Mouse (Mus musculus) liver, embryonic 14.5 days (tissue): Measurements from ENCODE around the gene Chaf1a. TPM values are rescaled to one million over a fixed set of nuclear protein-coding genes. Genes with fewer than 3 reads are reported as not detected.

ENCODE experiments used
- ATAC-seq: fragments of 200-750 bp; cut with Nextera tagmentation; 2 replicates; pipeline ENCODE4 v1.8.0; 2017; ENCODE audit warnings: moderate number of reproducible peaks, mild to moderate bottlenecking, moderate library complexity; ENCODE audit not compliant: insufficient read depth
- DNase-seq, 3 experiments: peaks; one replicate each; pipeline ENCODE4 v3.0.0-alpha.2; 2012 to 2013; ENCODE audit warnings: low read depth in 3 of 3, low spot score in 3 of 3
- H3K27ac ChIP-seq: fragments of 300-500 bp; sonication (generic); 2 replicates; pipeline ENCODE4 v1.5.1; 2014; ENCODE audit warnings: moderate library complexity, mild to moderate bottlenecking, control low read depth, inconsistent platforms
- H3K27me3 ChIP-seq: fragments of 300-500 bp; sonication (generic); 2 replicates; pipeline ENCODE4 v1.6.1; 2014; ENCODE audit warnings: mild to moderate bottlenecking, low read length, moderate library complexity; ENCODE audit not compliant: control insufficient read depth, insufficient read depth
- H3K36me3 ChIP-seq: fragments of 300-500 bp; sonication (generic); replicated peaks from 2 replicates; pipeline ENCODE4 v1.6.1; 2014; ENCODE audit warnings: low read depth; ENCODE audit not compliant: control insufficient read depth, insufficient read depth
- H3K4me1 ChIP-seq, 2 experiments: fragments of 200-500 bp in 1 of 2; fragments of 300-500 bp in 1 of 2; sonication (generic) in 1 of 2; replicated peaks; 2 replicates each; pipeline ENCODE4 v1.6.1; 2012 to 2014; ENCODE audit warnings: antibody characterized with exemption in 1 of 2, inconsistent platforms in 1 of 2, low read length in 1 of 2; ENCODE audit not compliant: control insufficient read depth in 2 of 2, insufficient read depth in 2 of 2
- H3K4me2 ChIP-seq: fragments of 300-500 bp; sonication (generic); 2 replicates; pipeline ENCODE4 v1.6.1; 2014; ENCODE audit warnings: low read depth, mild to moderate bottlenecking, control low read depth, moderate library complexity
- H3K4me3 ChIP-seq, 2 experiments: fragments of 200-500 bp in 1 of 2; fragments of 300-500 bp in 1 of 2; sonication (generic) in 1 of 2; 2 replicates each; pipeline ENCODE4 v1.5.1; 2012 to 2014; ENCODE audit warnings: low read depth in 2 of 2, low read length in 2 of 2, mild to moderate bottlenecking in 2 of 2, control low read depth in 1 of 2, inconsistent platforms in 1 of 2, moderate library complexity in 1 of 2; ENCODE audit not compliant: insufficient read depth in 1 of 2
- H3K9ac ChIP-seq: fragments of 300-500 bp; sonication (generic); replicated peaks from 2 replicates; pipeline ENCODE4 v1.6.1; 2014; ENCODE audit warnings: mild to moderate bottlenecking, control low read depth, moderate library complexity
- H3K9me3 ChIP-seq: fragments of 300-500 bp; sonication (generic); 2 replicates; pipeline ENCODE4 v1.6.1; 2016; ENCODE audit warnings: low read length, mixed read lengths; ENCODE audit not compliant: control insufficient read depth
- CTCF ChIP-seq: IDR thresholded peaks from 2 replicates; pipeline ENCODE4 v1.5.1; 2016; ENCODE audit warnings: antibody characterized with exemption, low read depth, control low read depth
- EP300 ChIP-seq: IDR thresholded peaks from 2 replicates; pipeline ENCODE4 v1.6.1; 2016; ENCODE audit warnings: antibody characterized with exemption, low read depth
- WGBS: fragments of 180-500 bp; shearing (Covaris S2); extraction: QIAGEN DNeasy Blood & Tissue Kit; methylation state at CpG from one replicate; pipeline ENCODE4 v1.1.7; 2014; ENCODE audit not compliant: insufficient replicate concordance; 5-methylcytosine and 5-hydroxymethylcytosine counted together
- polyA plus RNA-seq, 2 experiments: library from polyadenylated mRNA; depleted of rRNA in 1 of 2; stranded (reverse) in 1 of 2; unstranded in 1 of 2; fragments of >200 nt; fragmentation: Nextera tagmentation in 1 of 2; extraction: Ambion mirVana in 1 of 2; gene quantifications; 2 replicates each; pipeline versions ENCODE4 v1.2.1 to v1.2.3; 2012 to 2014

Gene Chaf1a
- polyA plus RNA-seq, 2 experiments, result 10.2 to 14.6 TPM

GRCm38 (mm10) chr17:56005415-56006061 lies 34.7 kb upstream of the Chaf1a start, which contains the start of the genes Stap2 and Mpnd:
Stap2 (minus strand) TSS chr17:56005584.
Mpnd (plus strand) TSS chr17:56005711.
- no peak within 1 kb of the TSS for H3K27ac ChIP-seq
- H3K4me2 ChIP-seq, result peak within 1 kb of the TSS; percentile 20; the same call in 1 of the 2 replicates
- no peaks in the 10 kb centered on the region for H3K9me3 ChIP-seq
- TF ChIP-seq CTCF (no peak), EP300 (no peak)
- ATAC-seq (no peak), DNase-seq (peak; percentile 72 to 77 (median 73))
- H3K36me3 ChIP-seq, result no peaks in the 10 kb centered on the region
- H3K4me3 ChIP-seq, result no peak within 1 kb of the TSS
- H3K27me3 ChIP-seq, result no peaks in the 10 kb centered on the region
- H3K9ac ChIP-seq, result no peak within 1 kb of the TSS
- H3K4me1 ChIP-seq, result peaks cover 0 to 18% of the 10 kb centered on the region in 2 experiments; a peak in 3 of 4 replicates
- 26% methylated on average over 13 of the region's 13 CpGs for WGBS

DNA sequence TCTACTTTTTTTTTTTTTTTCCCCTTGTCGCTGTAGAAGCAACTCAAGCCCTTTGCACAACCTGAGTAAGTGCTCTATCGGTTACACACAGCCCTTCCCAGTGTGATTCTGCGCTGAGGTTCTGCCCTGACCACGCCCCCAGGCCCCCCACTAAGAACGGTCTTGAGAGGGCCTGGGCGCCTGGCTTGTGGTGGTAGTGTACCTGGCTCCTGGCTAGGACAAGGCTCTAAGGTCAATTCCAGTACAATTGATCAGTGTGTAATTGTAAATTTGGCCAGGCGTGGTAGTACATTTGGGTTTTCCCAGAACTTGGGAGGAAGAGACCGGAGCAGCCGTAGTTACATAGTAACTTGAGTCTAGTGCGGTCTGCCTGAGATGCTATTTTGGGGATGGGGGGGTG lies 33.3 kb upstream of the Chaf1a start:
- H3K36me3 ChIP-seq, result no peaks in the 10 kb centered on the region
- DNase-seq, result no peak
- H3K4me1 ChIP-seq, result peaks cover 0 to 18% of the 10 kb centered on the region in 2 experiments; a peak in 3 of 4 replicates
- ATAC-seq, result no peak
- WGBS, result 62% methylated on average over 10 of the region's 10 CpGs
- no peak overlapping the region for H3K9ac ChIP-seq
- H3K27ac ChIP-seq, result no peak overlapping the region
- no peak overlapping the region for H3K4me2 ChIP-seq
- no peak overlapping the region for H3K4me3 ChIP-seq
- H3K27me3 ChIP-seq, result no peaks in the 10 kb centered on the region
- H3K9me3 ChIP-seq, result no peaks in the 10 kb centered on the region
- TF ChIP-seq CTCF (no peak), EP300 (no peak)

DNA sequence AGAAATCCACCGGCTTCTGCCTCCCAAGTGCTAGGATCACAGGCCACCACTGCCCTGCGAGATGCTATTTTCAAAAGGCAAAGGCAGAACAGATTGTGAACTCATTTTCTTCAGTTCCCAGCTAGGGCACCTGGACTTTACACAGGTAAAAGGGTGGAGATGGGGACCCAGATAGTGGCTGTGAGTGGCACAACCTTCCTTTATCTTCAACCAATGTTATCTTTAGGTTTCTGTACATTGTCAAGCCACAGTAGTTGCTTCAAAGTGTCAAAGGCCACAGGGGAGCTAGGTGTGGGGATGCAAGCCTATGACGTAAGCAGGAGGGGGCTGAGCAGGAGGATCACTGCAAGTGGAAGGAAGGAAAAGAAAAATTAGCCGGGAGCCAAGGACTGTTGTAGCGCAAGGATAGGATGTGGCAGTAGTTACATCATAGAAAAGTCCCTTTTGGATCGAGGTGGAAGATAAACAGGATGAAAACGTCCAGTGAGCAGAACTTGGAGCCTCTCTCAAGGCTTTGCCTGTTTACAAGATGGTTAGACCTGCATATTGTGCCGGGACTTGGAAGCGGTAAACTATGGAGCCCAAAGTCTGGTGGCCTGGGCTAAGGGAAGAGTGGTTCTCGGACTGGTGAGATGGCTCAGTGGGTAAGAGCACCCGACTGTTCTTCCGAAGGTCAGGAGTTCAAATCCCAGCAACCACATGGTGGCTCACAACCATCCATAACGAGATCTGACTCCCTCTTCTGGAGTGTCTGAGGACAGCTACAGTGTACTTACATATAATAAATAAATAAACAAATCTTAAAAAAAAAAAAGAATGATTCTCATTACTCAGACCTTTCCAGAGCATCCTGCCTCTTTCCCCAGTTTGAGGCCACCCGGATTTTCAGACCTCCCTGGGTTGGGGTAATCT lies 32.5 kb upstream of the Chaf1a start:
- DNase-seq (no peak), ATAC-seq (peak; percentile 5; the same call in 1 of the 2 replicates)
- Histone ChIP-seq H3K4me1 (peaks cover 0 to 18% of the 10 kb centered on the region in 2 experiments; a peak in 3 of 4 replicates), H3K9me3 (no peaks in the 10 kb centered on the region), H3K4me3 (no peak overlapping the region), H3K4me2 (peak overlapping the region; percentile 95; the same call in 1 of the 2 replicates), H3K27ac (no peak overlapping the region), H3K27me3 (no peaks in the 10 kb centered on the region), H3K9ac (no peak overlapping the region), H3K36me3 (no peaks in the 10 kb centered on the region)
- WGBS, result 41% methylated on average over 13 of the region's 14 CpGs
- TF ChIP-seq EP300 (no peak), CTCF (no peak)

GRCm38 (mm10) chr17:56008356-56009087 lies 31.7 kb upstream of the Chaf1a start:
- Histone ChIP-seq H3K4me1 (peaks cover 0 to 18% of the 10 kb centered on the region in 2 experiments; a peak in 3 of 4 replicates), H3K4me3 (peak overlapping the region; percentile 62 to 77), H3K27me3 (no peaks in the 10 kb centered on the region), H3K4me2 (peak overlapping the region; percentile 95), H3K36me3 (no peaks in the 10 kb centered on the region), H3K9ac (peak overlapping the region; percentile 55), H3K27ac (peak overlapping the region; percentile 59), H3K9me3 (no peaks in the 10 kb centered on the region)
- WGBS, result under 1% methylated on average over 21 of the region's 21 CpGs
- TF ChIP-seq EP300 (no peak), CTCF (no peak)
- DNase-seq (peak; percentile 89 to 91 (median 90)), ATAC-seq (peak; percentile 83)
